Mouse (Mus musculus) cerebellum, adult 9-11 months (tissue): ENCODE measurements around the gene Tmem184b.

ENCODE experiments used
- DNase-seq: peaks from one replicate; pipeline ENCODE4 v3.0.0; 2022

Gene Tmem184b

DNA sequence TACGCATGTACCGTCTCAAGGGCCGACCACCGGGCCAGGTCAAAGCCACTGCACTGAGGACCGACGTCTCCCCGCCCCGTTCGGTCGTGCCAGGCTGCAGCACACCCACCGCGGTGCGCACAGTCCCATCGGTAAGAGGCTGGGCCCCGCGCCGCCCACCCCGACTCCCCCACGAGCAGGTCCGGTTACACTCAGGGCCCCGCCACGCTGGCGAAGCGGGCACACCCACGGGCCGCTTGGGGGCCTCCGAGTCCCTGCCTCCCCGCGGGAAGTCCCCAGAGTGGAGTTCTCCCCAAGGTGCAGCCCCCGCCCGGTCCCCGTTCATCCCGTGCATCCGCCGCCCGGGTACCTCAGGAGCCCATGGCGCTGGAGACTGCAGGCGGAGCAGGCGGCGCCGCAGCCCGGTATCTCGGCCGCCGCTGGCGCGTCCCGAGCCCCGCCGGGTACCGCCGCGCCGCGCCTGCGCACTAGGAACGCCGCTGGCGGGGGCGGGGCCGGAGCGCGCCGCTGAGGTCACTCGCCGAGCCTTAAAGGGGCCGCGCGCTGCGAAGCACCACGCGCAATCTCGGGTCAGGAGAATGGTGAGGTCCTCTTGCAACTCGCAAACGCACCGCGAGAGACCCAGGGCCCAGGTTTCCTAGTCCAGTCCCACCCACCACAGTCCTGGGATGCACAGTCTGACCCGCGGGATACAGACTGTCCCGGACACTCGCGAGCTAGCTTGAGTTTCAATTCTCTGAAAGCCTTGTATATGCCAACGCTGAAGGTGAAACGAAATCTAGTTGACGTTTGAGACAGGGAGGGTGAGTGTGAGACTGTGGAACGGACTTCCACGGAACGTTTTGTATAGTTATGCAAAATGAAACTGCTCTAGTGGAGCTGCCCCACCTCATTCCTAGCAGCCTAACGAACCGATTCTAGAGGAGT lies at the start of gene Tmem184b:
Gene Tmem184b (minus strand): TSS at position 734 of the 927 bp plus-strand sequence.
- DNase-seq: peak; percentile 87

DNA sequence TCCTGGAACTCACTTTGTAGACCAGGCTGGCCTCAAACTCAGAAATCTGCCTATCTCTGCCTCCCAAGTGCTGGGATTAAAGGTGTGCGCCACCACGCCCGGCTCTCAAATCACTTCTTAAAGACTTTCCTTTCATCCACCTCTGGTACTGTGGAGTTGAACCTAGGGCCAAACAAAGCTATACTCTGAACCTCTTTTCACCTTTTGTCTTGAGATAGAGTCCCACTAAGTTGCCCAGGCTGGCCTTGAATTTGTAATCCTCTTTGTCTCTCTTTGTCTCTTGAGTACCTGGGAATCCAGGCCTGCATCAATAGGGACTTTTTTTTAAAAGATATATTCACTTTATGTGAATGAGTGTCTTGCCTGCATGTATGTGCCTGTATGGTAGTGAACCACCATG lies 44.7 kb upstream of the Tmem184b start:
- DNase-seq: no peak

DNA sequence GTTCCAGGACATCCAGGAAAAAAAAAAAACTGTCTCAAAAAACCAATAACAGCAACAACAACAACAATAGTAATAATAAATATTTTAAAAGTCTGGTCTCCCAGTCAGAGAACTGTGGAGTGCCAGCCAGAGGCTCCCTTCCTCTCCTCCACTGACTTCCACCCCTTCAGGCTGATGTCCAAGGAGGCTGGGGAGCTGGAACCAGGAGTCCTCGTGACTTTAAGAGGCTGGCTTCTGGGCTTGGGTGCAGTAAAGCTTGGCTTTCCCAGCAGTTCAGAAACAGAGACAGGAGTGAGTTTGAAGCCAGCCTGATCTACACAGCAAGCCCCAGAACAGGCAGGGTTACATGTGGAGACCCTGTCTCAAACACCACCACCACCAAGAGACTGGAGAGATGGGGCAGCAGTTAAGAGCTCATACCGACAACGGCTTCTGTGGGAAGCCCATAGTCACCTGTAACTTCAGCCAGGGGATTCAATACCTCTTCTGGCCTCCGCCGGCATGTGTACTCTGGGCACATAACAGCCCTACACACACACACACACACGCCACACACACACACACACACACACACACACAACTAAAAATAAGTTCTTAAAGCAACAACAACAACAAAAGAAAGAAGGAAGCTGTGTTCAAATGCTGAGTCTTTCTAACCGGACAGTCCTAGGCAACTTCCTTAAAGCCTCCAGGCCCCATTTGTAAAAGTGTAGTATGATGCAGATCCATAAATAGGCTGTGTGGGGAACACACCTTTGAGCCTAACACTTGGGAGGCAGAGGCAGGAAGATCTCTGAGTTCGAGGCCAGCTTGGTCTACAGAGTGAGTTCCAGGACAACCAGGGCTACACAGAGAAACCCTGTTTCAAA lies 42.7 kb upstream of the Tmem184b start:
- DNase-seq: no peak

DNA sequence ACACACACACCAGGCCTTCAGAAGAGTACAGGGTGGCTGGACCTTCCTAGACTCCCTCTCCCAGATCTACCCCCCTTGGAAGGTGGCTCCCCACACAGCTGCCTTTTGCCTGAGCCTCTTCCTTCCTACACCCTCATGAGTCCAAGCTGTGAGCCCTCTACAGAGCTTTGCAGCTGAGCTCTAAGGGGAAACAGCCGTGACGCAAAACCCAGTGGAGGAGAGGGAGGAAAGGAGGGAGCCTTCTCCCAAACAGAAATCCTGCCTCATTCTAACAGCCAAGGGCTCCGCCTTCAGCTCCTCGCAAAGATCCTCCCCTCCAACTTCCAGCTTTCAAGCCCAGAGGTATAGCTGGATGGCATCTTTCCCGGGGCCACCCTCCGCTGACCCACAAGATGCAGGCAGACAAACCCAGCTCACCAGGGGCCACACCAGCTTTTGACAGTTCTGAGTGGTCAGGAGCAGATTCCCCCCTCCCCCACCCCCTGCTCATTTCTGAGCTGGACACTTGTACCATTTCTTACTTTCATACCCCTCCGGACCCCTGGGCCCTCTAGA lies 40.6 kb upstream of the Tmem184b start:
- no peak for DNase-seq

DNA sequence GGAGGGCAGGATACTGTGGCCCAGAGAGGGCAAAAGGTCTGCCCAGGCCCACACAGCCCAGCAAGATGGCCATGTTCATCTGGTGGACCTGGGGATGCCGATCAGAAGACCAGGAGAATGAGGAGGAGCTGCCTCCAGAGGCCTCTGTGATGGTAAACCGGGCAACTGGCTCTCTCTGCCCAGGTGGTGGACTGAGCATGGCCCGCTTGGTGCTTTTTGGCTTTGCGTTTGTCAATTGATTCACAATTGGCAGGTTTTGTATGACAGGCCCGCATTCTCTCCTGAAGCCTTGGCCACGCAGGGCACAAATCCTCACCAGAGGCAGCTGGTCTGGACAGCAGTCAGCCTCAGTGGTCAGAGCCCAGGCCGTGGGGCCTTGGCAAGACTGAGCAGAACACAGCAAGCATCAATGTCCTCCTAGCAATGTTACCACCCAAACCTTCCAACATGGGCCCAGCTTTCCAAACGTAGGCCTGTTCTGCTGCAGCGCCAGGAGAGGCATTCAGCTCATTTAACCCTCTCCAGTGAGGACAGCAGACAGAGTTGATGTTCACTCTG lies 39.7 kb upstream of the Tmem184b start:
- DNase-seq: peak; percentile 34

DNA sequence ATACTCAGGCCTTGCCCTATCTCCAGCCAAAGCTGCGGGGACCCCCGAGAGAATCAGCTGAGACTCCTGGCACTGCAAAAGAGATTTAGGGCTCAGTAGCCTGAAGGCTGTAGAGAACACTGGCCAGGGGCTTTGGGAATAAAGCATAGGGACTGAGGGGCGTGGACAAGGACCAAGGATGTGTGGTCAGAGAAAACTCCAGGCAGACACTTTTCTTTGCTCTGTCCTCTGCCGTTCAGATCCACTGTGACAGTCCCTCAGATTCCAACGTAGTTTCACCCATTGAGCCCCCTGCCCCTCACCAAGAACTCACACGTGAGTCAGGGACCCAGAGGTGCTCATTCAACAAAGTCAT lies 38.9 kb upstream of the Tmem184b start:
- DNase-seq: no peak

DNA sequence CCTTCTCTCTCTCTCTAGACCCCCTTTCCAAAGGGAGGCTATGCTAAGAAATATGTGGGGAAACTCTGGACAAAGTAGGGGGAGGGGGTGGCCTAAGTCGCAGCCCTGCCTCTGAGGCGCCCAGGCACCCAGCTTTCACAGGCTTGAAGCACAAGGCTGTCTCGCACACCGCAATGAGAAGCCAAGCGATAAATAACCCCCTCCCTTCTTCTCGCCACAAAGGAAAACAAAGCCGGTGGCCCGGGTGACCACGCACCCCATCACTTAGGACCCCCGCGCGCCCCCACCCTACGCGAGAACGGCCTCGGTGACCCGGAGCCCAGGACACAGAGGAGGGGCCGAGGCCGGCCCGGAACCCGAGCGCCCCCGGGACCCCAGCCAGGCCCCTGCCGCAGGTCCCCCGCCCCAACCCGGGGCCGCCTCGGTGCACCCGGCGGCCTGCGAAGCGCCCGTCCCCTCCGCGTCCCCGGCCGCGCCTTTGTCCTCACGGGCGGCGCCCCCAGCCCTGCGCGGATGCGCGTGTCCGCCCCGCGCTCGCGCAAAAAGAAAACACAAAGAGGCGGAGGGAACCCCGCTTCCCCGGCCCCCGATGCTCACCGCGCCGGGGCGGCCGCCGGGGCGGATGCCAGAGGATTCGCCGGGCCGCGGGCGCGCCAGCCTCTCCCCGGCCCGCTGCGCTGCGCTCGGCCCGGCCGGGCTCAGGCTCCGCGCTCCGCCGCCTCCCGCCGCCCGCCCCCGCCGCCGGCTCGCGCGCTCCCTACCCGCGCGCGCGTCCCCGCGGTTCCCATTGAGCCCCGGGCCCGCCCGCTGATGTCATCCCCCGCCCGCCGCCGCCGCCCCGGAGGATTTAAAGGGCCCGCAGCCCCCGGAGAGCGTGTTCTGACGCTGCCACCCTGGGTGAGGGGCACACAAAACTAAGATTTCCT lies 38.2 kb upstream of the Tmem184b start:
- DNase-seq: peak; percentile 81

DNA sequence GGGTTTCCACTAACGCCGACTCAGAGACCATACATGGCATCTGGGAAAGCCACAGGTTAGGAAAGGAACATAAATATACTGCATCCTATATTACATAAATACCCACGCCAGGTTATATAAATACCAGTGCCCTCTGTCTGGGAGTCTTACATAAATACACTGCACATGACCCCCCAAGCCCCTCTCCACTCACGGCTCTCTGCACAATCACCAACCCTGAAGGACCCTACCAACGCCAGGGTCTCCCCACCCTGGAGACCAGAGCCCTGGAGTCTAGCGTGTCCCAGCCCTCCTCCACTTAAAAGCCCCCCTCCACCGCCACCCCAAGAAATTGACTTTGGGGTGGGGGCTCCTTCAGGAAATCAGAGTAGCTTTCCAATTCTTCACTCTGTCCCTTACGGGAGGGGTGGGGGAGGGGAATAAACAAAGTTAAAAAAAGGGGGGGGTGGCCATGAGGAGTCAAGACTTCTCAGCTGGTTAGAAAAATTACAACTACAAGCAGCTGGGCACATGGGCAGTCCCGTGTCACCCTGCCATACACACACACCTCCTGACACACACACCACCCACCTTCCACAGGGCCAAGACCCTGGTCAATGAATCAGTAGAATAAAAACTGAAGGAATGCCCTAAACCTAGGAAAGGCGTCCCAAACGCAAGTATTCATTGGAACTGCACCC lies 37.4 kb upstream of the Tmem184b start:
- peak; percentile 34 for DNase-seq

DNA sequence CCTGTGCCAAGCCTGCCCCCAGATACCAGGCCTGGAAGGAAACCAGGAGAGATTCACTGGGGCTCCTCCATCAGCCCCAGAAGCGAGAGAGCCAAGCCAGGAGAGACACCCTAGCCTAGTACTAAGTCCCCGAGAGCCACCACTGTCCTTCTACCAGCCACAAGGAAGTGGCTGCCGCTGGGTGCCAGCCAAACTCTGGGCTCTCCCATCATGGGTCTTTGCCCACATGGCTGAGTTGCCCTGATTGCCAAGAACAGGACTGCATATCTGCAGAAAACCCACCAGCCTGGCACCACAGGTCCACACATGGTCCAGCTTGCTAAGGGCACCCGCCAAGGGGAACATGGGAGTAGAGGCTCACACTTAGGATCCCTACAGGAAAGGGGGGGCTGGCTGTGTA lies 36.9 kb upstream of the Tmem184b start:
- DNase-seq: peak; percentile 74

DNA sequence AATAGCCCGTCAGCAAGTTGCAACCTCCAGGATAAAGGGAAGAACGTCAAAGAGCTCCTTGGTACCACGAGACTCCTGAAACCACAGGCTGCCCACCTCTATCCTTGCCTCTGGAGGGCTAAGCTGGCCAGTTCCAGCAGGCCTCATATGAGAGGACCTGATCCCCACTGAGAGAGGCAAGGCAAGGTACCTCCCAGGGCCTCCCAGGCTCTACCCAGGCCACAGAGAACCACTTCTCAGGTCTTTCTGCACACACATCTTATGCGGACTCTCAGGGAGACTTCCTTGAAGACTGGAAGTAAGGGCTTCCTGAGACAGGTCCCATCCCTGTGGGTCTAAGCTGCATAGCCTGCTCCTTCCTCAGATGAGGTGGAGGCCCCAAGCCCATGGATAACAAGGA lies 36.0 kb upstream of the Tmem184b start:
- no peak for DNase-seq

DNA sequence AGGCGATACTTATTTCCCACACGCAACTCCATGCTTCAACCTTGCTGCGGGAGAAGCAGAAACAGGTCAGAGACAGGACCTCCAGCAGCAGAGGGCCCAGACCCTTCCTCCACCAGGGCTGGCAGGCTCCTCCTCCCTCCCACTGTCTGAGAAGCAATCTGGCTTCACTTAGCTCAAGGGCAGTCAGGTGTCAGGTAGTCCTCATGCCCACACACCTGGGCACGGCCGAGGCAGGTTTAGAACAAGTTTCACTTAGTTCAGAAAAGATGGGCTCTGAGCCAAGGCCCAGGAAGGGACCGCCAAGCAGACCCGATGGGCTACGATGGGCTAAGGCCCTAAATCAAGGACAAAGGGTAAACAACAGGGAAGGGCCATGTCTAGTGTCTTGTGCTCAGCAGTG lies 35.4 kb upstream of the Tmem184b start:
- no peak for DNase-seq

DNA sequence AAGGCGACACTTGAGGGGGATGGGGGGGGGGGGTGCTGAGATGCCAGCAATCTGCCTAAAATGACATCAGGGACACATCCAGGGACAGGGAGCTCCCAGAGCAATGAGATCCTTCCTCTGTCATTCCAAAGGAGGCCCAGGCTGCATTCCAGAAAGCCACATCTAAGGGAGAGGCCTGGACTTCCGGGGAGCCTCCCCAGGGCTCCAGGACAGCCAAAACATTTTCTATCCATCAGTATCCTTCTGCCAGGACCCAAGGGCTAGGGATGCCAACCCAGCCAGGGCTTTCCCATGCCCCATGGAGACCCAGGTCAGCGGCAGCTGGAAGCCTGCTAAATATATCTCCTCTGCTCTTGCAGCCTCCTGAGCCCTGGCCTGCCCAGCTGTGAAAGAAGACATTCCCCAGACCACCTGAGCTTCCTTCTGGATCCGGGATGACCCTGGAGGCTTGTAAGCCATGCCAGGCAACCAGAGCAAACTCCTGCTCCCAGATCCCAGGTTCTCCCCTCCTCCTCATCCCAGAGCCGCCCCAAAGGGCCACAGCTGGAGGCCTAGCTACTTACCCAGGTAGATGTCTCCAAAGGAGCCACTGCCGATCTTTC lies 34.9 kb upstream of the Tmem184b start:
- DNase-seq: no peak

DNA sequence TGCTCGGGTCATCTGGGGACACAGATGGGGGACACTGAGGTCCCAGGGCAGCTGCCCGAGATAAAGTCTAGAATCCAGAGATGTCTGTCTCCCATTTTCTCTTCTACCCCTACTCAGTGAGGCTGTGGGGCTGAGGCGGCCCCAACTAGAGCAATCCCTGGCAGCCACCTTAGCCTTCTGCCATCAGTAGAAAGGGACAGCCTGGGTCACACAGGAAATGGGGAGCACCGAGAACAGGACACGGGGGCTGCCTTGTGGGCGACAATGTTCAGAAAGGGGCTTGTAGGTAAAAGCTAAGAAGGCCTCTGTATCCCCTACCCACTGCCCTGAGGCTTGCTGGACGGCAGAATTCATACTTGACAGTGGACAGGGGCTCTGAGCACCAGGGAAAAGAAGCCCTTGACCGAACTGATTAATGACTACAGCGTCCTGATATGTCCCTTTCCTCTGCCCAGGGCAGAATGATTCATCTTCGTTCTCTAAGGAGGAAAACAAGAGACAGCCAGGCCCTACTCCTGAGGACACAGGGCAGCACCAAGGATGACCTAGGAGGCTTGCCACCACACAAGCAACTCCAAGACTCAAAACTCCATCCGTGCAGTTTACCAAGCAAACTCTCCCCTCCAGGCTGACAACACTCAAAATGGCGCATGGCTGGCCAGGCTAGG lies 34.3 kb upstream of the Tmem184b start:
- no peak for DNase-seq

DNA sequence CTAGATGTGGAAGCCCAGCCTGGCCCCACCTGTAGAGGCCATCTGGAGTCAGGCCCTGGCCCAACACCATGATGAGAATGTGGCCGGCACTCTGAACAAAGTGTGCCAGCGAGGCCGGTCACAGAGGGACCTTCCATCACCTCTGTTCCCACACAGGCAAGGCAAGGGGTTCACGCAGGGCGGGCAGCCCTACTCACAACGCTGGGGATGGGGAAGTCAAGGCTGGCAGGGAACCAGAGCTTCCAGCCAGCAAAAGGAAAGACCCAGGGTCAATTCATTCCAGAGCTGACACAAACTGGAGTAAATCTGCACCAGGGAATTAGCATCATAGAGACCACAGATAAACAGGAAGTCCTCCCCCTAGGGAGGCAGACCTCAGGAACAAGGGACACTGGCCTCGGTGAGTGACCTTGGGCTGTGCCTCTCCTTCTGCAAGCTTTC lies 33.1 kb upstream of the Tmem184b start:
- peak; percentile 71 for DNase-seq

DNA sequence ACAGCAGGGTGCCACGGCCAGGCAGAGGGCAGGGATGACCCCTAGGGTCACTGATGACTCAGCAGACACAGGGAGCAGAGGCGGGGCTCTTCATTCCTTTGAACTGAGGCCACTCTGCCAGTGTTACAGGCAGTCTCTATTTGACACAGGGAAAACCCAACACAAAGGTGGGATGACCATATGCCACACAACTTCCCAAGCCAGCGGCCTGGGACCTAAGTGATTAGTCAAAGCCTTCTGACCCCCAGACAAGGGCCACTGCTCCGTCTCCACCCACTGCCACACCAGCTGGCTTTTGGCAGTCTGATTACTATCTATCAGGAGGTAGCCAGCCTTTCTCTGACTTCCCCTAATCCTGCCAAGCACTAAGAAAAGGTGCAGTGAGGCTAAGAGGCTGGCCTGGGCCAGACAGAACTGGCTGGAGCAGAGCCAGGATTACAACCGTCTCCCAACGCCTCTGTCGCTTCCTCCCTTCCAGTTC lies 31.9 kb upstream of the Tmem184b start:
- DNase-seq: no peak

DNA sequence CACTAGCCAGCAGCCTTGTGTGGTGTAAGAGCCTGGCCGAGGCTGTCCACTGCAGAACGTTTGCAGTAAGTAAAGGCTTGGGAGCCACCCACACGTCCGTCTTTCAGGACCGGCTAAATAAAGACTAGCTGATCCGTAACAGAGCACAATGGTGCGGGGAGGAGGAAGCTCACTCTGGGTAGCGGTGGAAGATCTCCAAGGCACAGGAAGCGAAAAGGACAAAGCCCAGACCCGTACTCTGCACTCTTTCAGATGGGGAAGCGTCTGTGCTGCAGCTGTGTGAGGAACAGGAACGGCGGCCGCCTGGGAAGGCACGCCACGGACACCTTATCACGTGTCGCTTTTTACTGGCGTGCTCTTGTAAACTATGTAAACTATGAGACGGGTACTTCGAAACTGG lies 29.5 kb upstream of the Tmem184b start:
- no peak for DNase-seq

DNA sequence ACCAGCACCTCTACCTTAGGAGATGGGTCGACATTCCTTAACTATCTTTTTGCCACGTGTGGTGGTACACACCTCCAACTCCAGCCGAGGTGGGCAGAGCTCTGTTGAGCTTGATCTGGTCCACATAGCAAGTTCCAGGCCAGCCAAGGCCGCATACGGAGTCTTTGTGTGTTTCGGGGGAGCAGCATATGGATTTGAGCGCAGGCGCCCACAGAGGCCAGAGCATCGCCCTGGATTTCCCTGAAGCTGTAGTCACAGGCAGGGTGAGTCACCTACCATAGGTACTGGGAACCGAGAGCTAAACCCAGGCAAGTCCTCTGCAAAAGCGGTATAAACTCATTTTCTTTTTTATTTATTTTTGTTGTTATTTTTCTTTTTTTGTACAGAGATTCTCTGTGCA lies 29.0 kb upstream of the Tmem184b start:
- no peak for DNase-seq

DNA sequence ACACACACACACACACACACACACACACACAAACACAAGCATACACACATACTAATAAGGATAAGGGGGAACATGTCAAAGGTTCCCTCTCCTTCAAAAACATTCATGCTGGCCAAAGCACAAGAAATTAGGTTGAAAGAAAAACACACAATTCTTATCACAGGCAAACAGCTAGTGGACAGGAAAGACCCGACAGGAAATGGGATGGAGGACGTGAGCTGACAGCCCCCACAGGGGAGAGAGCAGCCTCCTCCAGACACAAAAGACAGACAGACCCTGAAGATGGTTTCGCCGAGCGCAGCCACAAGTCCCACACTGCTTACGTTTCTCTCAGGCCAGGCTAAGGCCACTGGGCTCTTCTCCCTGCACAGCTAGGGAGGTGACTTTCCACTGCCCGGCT lies 28.6 kb upstream of the Tmem184b start:
- no peak for DNase-seq

DNA sequence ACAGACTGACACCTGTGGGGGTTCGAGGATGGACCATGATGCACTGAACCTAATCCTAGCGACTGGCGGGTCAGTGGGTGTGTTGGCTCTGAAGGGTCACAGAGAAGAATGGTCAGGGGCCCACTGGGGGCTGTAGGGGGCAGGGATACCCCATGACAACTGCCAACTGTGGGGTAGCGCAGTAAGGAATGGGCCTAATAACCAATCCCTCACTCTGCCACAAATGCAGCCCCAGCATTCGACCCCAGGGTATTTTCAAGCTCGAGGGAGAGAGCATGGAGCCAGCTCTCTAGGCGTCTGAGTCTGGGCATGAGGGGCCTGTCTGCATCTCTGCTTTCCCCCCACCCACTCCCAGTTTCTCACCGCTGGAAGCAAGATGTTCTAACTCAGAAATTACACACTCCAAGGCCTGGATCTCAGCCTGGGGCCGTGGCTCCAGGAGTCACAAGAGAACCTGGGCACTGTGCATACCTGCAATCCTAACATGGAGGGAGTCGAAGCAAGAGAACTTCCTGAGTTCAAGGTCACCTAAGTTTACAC lies 27.2 kb upstream of the Tmem184b start:
- no peak for DNase-seq

DNA sequence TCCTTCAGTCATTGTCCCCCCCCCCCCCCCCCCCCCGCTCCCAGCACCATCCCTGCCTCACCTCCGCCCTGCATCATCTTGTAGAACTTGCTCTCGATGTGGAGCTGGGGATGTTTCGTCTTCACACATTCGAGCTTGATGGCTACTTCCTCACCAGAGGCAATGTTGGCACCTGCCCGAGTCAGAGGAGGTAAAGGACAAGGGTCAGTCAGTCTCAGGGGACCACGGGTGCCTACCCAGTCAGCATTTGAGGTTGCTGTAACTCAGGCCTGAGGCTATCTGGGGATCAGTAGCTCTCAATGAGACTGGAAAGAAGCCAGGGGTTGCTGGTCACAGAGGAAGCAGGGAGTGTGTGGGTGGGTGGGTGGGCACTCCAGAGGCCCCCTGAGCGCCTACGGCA lies 26.6 kb upstream of the Tmem184b start:
- DNase-seq: no peak
